Mouse (Mus musculus) CH12.LX (cell line): ENCODE data around the gene Ctnna3. TPM values are rescaled to one million over a fixed set of nuclear protein-coding genes. Genes with fewer than 3 reads are reported as not detected.
A peak's percentile ranks its signal among the peaks of the same experiment; 100 is the strongest.

Experiments used
- DNase-seq: peaks from one replicate; pipeline ENCODE4 v3.0.0-alpha.2; 2013; ENCODE audit errors: extremely low read depth
- H3K27ac ChIP-seq: 2 replicates; pipeline ENCODE4 v1.5.1; 2012; ENCODE audit warnings: low read depth, mild to moderate bottlenecking, control low read depth, moderate library complexity; ENCODE audit not compliant: insufficient read depth
- H3K27me3 ChIP-seq: replicated peaks from 2 replicates; pipeline ENCODE3; 2012; ENCODE audit warnings: inconsistent platforms
- H3K36me3 ChIP-seq, 2 experiments: replicated peaks in 1 of 2; 2 replicates each; pipeline versions ENCODE3 to v1.6.1; 2012; ENCODE audit warnings: inconsistent platforms in 1 of 2, low read length in 1 of 2, mild to moderate bottlenecking in 1 of 2, mixed read lengths in 1 of 2, moderate library complexity in 1 of 2; ENCODE audit not compliant: control insufficient read depth in 1 of 2, insufficient read depth in 1 of 2
- H3K4me1 ChIP-seq, 2 experiments: 2 replicates each; pipeline ENCODE4 v1.6.1; 2012; ENCODE audit warnings: inconsistent platforms in 1 of 2, moderate library complexity in 1 of 2; ENCODE audit not compliant: insufficient read depth in 2 of 2, control insufficient read depth in 1 of 2
- H3K4me2 ChIP-seq: 2 replicates; pipeline ENCODE4 v1.6.1; 2012; ENCODE audit warnings: low read depth, mild to moderate bottlenecking, control low read depth; ENCODE audit not compliant: poor library complexity, insufficient read depth, severe bottlenecking
- H3K4me3 ChIP-seq, 3 experiments: fragments of 150-350 bp in 1 of 3; sonication (generic) in 1 of 3; replicated peaks in 1 of 3; 2 replicates each; pipeline versions ENCODE3 to v1.5.1; 2011 to 2012; ENCODE audit warnings: low read depth in 2 of 3, low read length in 2 of 3, mild to moderate bottlenecking in 2 of 3, moderate library complexity in 2 of 3, control low read depth in 1 of 3, improper control_type of control experiment in 1 of 3, inconsistent platforms in 1 of 3, mixed read lengths in 1 of 3; ENCODE audit not compliant: poor library complexity in 1 of 3
- H3K79me2 ChIP-seq: replicated peaks from 2 replicates; pipeline ENCODE4 v1.6.1; 2012; ENCODE audit warnings: mild to moderate bottlenecking, moderate library complexity; ENCODE audit not compliant: control insufficient read depth, poor library complexity, insufficient read depth, severe bottlenecking; ENCODE audit errors: extremely low read depth
- H3K9ac ChIP-seq: 2 replicates; pipeline ENCODE4 v1.6.1; 2012; ENCODE audit warnings: low read depth, mild to moderate bottlenecking, control low read depth, moderate library complexity; ENCODE audit not compliant: insufficient read depth
- H3K9me3 ChIP-seq: replicated peaks from 2 replicates; pipeline ENCODE3; 2012; ENCODE audit warnings: low read length, inconsistent platforms, mixed read lengths
- BHLHE40 ChIP-seq: IDR thresholded peaks from 2 replicates; pipeline ENCODE4 v1.6.1; 2011; ENCODE audit warnings: mild to moderate bottlenecking, low read depth, low read length, improper control_type of control experiment
- CHD1 ChIP-seq: IDR thresholded peaks from 2 replicates; pipeline ENCODE4 v1.6.1; 2012; ENCODE audit warnings: low read depth, low read length, improper control_type of control experiment, inconsistent platforms
- CHD2 ChIP-seq: IDR thresholded peaks from 2 replicates; pipeline ENCODE4 v1.6.1; 2011; ENCODE audit warnings: low read length, improper control_type of control experiment
- CTCF ChIP-seq, 2 experiments: IDR thresholded peaks in 1 of 2; conservative IDR thresholded peaks in 1 of 2; 2 replicates each; pipeline ENCODE4 v1.5.1; 2011 to 2012; ENCODE audit warnings: low read depth in 2 of 2, low read length in 2 of 2, improper control_type of control experiment in 1 of 2, inconsistent platforms in 1 of 2, mild to moderate bottlenecking in 1 of 2, moderate library complexity in 1 of 2
- E2F4 ChIP-seq: IDR thresholded peaks from 2 replicates; pipeline ENCODE4 v1.6.1; 2011; ENCODE audit warnings: low read depth, low read length, improper control_type of control experiment; ENCODE audit not compliant: insufficient replicate concordance
- ELF1 ChIP-seq: IDR thresholded peaks from 2 replicates; pipeline ENCODE4 v1.6.1; 2014; ENCODE audit warnings: low read depth, mild to moderate bottlenecking, inconsistent platforms, low read length, improper control_type of control experiment
- EP300 ChIP-seq: IDR thresholded peaks from 2 replicates; pipeline ENCODE4 v1.6.1; 2011; ENCODE audit warnings: low read length, improper control_type of control experiment
- ETS1 ChIP-seq: conservative IDR thresholded peaks from 2 replicates; pipeline ENCODE4 v1.6.1; 2012; ENCODE audit warnings: low read depth, mild to moderate bottlenecking, inconsistent platforms, low read length, improper control_type of control experiment, moderate library complexity
- GABPA ChIP-seq: IDR thresholded peaks from 2 replicates; pipeline ENCODE4 v1.6.1; 2012; ENCODE audit warnings: low read depth, low read length, improper control_type of control experiment, inconsistent platforms; ENCODE audit not compliant: insufficient replicate concordance
- HCFC1 ChIP-seq: IDR thresholded peaks from 2 replicates; pipeline ENCODE4 v1.6.1; 2012; ENCODE audit warnings: low read depth, mild to moderate bottlenecking, inconsistent platforms, low read length, improper control_type of control experiment
- IRF4 ChIP-seq: IDR thresholded peaks from 2 replicates; pipeline ENCODE4 v1.6.1; 2014; ENCODE audit warnings: low read depth, mild to moderate bottlenecking, inconsistent platforms, low read length, improper control_type of control experiment
- JUN ChIP-seq: IDR thresholded peaks from 2 replicates; pipeline ENCODE4 v1.6.1; 2011; ENCODE audit warnings: low read depth, mild to moderate bottlenecking, low read length, improper control_type of control experiment, moderate library complexity; ENCODE audit not compliant: insufficient read depth
- JUND ChIP-seq: conservative IDR thresholded peaks from 2 replicates; pipeline ENCODE4 v1.6.1; 2011; ENCODE audit warnings: low read depth, low read length, improper control_type of control experiment
- KAT2A ChIP-seq: IDR thresholded peaks from 2 replicates; pipeline ENCODE4 v1.6.1; 2012; ENCODE audit warnings: low read length, improper control_type of control experiment, inconsistent platforms; ENCODE audit not compliant: insufficient replicate concordance
- MAFK ChIP-seq: IDR thresholded peaks from 2 replicates; pipeline ENCODE4 v1.6.1; 2011; ENCODE audit warnings: low read length, improper control_type of control experiment; ENCODE audit not compliant: insufficient replicate concordance
- MAX ChIP-seq: IDR thresholded peaks from 2 replicates; pipeline ENCODE4 v1.6.1; 2011; ENCODE audit warnings: low read length, improper control_type of control experiment
- MAZ ChIP-seq: IDR thresholded peaks from 2 replicates; pipeline ENCODE4 v1.6.1; 2012; ENCODE audit warnings: low read depth, mild to moderate bottlenecking, inconsistent platforms, low read length, improper control_type of control experiment, moderate library complexity
- MEF2A ChIP-seq: IDR thresholded peaks from 2 replicates; pipeline ENCODE4 v1.6.1; 2014; ENCODE audit warnings: low read depth, mild to moderate bottlenecking, inconsistent platforms, low read length, improper control_type of control experiment, borderline replicate concordance
- MYC ChIP-seq: IDR thresholded peaks from 2 replicates; pipeline ENCODE4 v1.6.1; 2011; ENCODE audit warnings: low read depth, mild to moderate bottlenecking, improper control_type of control experiment, low read length
- NELFE ChIP-seq: IDR thresholded peaks from 2 replicates; pipeline ENCODE4 v1.6.1; 2011; ENCODE audit warnings: low read depth, low read length, improper control_type of control experiment
- NRF1 ChIP-seq: IDR thresholded peaks from 2 replicates; pipeline ENCODE4 v1.6.1; 2014; ENCODE audit warnings: low read depth, mild to moderate bottlenecking, inconsistent platforms, low read length, improper control_type of control experiment, moderate library complexity
- POLR2A ChIP-seq: IDR thresholded peaks from 2 replicates; pipeline ENCODE4 v1.6.1; 2011; ENCODE audit warnings: low read depth, mild to moderate bottlenecking, improper control_type of control experiment, low read length
- RAD21 ChIP-seq: IDR thresholded peaks from 2 replicates; pipeline ENCODE4 v1.6.1; 2011; ENCODE audit warnings: low read depth, mild to moderate bottlenecking, low read length, improper control_type of control experiment, moderate library complexity
- SIN3A ChIP-seq: IDR thresholded peaks from 2 replicates; pipeline ENCODE4 v1.6.1; 2012; ENCODE audit warnings: low read length, improper control_type of control experiment, inconsistent platforms
- SMC3 ChIP-seq: IDR thresholded peaks from 2 replicates; pipeline ENCODE4 v1.6.1; 2011; ENCODE audit warnings: low read depth, low read length, improper control_type of control experiment
- TBP ChIP-seq: conservative IDR thresholded peaks from 2 replicates; pipeline ENCODE4 v1.6.1; 2011; ENCODE audit warnings: low read depth, low read length, improper control_type of control experiment
- TCF12 ChIP-seq: IDR thresholded peaks from 2 replicates; pipeline ENCODE4 v1.6.1; 2014; ENCODE audit warnings: low read depth, mild to moderate bottlenecking, inconsistent platforms, low read length, improper control_type of control experiment
- USF2 ChIP-seq: conservative IDR thresholded peaks from 2 replicates; pipeline ENCODE4 v1.6.1; 2011; ENCODE audit warnings: low read depth, low read length, improper control_type of control experiment
- ZKSCAN1 ChIP-seq: IDR thresholded peaks from 2 replicates; pipeline ENCODE4 v1.6.1; 2012; ENCODE audit warnings: low read depth, inconsistent platforms, low read length, improper control_type of control experiment, borderline replicate concordance
- ZMIZ1 ChIP-seq: IDR thresholded peaks from 2 replicates; pipeline ENCODE4 v1.6.1; 2012; ENCODE audit warnings: low read depth, mild to moderate bottlenecking, inconsistent platforms, low read length, improper control_type of control experiment
- dilution Hi-C: fragments of 300-500 bp; cut with MboI; formaldehyde crosslinking; loops from 2 replicates; pipeline ENCODE4 v1.14.3; 2020; ENCODE audit warnings: low sequenced_read_pairs; ENCODE audit not compliant: extremely low pct_unique_long_range_greater_than_20kb, extremely low pct_ligation_motif_present
- in situ Hi-C: fragments of 300-500 bp; cut with MboI; formaldehyde crosslinking; loops from 3 replicates; pipeline ENCODE4 v1.14.3; 2019; ENCODE audit warnings: low sequenced_read_pairs, low pct_ligation_motif_present, low pct_unique_long_range_greater_than_20kb, mixed read lengths
- polyA plus RNA-seq: library from polyadenylated mRNA; unstranded; fragments of >175 nt; gene quantifications from 2 replicates; pipeline ENCODE4 v1.2.1, GENCODE M21; 2012; ENCODE audit warnings: low read depth; ENCODE audit not compliant: insufficient read length
- total RNA-seq, 2 experiments: library from RNA; depleted of rRNA; stranded (reverse); fragments of 300-350 nt in 1 of 2; fragments of >200 nt in 1 of 2; gene quantifications; 2 replicates each; pipeline ENCODE4 v1.2.3; 2012 to 2014

Ctnna3 gene
- total and polyA plus RNA-seq, 3 experiments, result 0.09 TPM; not detected in 2

DNA sequence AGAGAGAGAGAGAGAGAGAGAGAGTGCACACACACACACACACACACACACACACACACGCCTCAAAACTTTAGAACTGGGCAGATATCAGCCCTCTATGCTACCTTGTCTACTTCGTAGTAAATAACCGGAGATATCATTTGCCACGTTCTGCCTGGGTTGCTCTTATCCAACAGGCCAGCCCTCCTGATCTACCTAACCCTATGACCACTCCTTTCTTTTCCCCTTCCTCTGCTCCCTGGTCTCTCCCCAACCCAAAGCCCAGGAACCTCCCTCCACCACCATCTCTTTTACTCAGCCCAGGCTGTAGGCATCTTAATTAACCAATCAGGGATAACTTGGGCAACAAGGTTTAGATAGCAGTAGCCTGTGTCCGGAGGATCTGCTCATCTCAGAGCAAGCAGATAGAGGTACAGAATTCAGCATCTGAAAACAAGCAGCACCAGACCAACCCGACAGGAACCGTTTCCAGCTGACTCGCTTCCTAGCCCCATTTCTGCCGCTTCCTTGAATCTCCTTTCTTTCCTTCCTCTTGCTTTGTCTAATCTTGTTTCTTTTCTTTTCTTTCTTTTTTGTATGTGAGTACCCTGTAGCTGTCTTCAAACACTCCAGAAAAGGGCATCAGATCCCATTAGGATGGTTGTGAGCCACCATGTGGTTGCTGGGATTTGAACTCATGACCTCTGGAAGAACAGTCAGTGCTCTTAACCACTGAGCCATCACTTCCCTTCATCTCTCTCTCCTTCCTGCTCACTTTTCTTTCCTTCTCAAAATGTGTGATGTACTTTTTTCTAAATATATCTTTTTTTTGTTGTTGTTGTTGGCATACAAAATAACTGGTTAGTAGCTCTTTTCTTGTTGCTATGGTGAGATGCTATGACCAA lies 6.1 kb upstream of the Ctnna3 start:
- H3K36me3 ChIP-seq, result no peaks in the 10 kb centered on the region
- dilution Hi-C loops (no loop called here), in situ Hi-C loops (no loop called here)
- TF ChIP-seq SMC3 (no peak), NRF1 (no peak), MEF2A (no peak), BHLHE40 (no peak), CTCF (conservative IDR thresholded peaks at IDR 0.05 in 1 of 2, IDR thresholded peaks at IDR 0.05 in 1 of 2; ENCODE audit: low read depth in 2 of 2, low read length in 2 of 2) (no peak), IRF4 (no peak), MYC (no peak), CHD2 (no peak), TBP (no peak), NELFE (no peak), RAD21 (no peak), JUND (no peak), POLR2A (no peak), JUN (no peak), USF2 (no peak), MAZ (no peak), MAX (no peak), KAT2A (no peak), ZMIZ1 (no peak)
- no peaks in the 10 kb centered on the region for H3K9me3 ChIP-seq
- no peaks in the 10 kb centered on the region for H3K27me3 ChIP-seq
- peaks cover 0 to 23% of the 10 kb centered on the region in 2 experiments; a peak in 3 of 4 replicates for H3K4me1 ChIP-seq
- no peak overlapping the region for H3K4me3 ChIP-seq
- H3K79me2 ChIP-seq, result no peaks in the 10 kb centered on the region
- no peak overlapping the region for H3K27ac ChIP-seq
- no peak overlapping the region for H3K9ac ChIP-seq
- no peak for DNase-seq
- no peak overlapping the region for H3K4me2 ChIP-seq

DNA sequence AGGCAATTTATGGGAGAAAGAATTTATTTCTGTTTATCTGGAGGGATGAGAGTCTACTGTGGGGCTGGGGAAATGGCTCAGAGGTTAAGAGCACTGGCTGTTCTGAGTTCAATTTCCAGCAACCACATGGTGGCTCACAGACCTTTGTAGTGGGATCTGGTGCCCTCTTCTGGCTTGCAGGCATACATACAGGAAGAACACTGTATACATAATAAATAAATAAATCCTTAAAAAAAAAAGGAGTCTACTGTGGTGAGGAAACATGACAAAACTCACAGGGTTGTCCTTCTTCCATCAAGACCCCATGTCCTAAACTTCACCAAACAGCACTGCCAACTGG lies 5.5 kb upstream of the Ctnna3 start:
- dilution Hi-C loops, result no loop called here
- Histone ChIP-seq H3K4me1 (peaks cover 0 to 22% of the 10 kb centered on the region in 2 experiments; a peak in 3 of 4 replicates), H3K4me2 (no peak overlapping the region; the same call in 1 of the 2 replicates), H3K9ac (no peak overlapping the region), H3K36me3 (no peaks in the 10 kb centered on the region), H3K79me2 (no peaks in the 10 kb centered on the region), H3K27ac (no peak overlapping the region), H3K9me3 (no peaks in the 10 kb centered on the region), H3K27me3 (no peaks in the 10 kb centered on the region), H3K4me3 (no peak overlapping the region)
- in situ Hi-C loops, result no loop called here
- DNase-seq, result peak; percentile 57
- 0 out of 2 replicates have a peak, but pooled peaks have one; percentile 22 for TF ChIP-seq HCFC1
- TF ChIP-seq CTCF (conservative IDR thresholded peaks at IDR 0.05 in 1 of 2, IDR thresholded peaks at IDR 0.05 in 1 of 2; ENCODE audit: low read depth in 2 of 2, low read length in 2 of 2), result peak in 1 of 2 experiments; percentile 80; a peak in 2 of 4 replicates
- no peak for TF ChIP-seq NELFE
- no peak for TF ChIP-seq CHD1
- TF ChIP-seq GABPA, result no peak
- TF ChIP-seq POLR2A, result no peak
- no peak for TF ChIP-seq E2F4
- 0 out of 2 replicates have a peak, but pooled peaks have one; percentile 29 for TF ChIP-seq TCF12
- TF ChIP-seq MEF2A, result no peak
- no peak for TF ChIP-seq ETS1
- TF ChIP-seq NRF1, result no peak
- TF ChIP-seq CHD2, result no peak
- TF ChIP-seq JUND, result no peak
- TF ChIP-seq MAFK, result no peak
- TF ChIP-seq USF2, result no peak
- TF ChIP-seq SIN3A, result no peak
- peak; percentile 73 for TF ChIP-seq ELF1
- TF ChIP-seq MAZ, result no peak
- TF ChIP-seq EP300, result no peak
- peak; percentile 48 for TF ChIP-seq RAD21
- TF ChIP-seq SMC3, result peak; percentile 46
- TF ChIP-seq ZKSCAN1, result no peak
- TF ChIP-seq ZMIZ1, result no peak
